Mouse (Mus musculus): Measurements from ENCODE around the gene Prickle1. TPM values are rescaled to one million over a fixed set of nuclear protein-coding genes. Genes with fewer than 3 reads are reported as not detected.

Gene Prickle1
- polyA plus RNA-seq (2016; fragmentation: Nextera tagmentation; extraction: Ambion mirVana): 10.8 and 14.6 TPM in 2 replicates

DNA sequence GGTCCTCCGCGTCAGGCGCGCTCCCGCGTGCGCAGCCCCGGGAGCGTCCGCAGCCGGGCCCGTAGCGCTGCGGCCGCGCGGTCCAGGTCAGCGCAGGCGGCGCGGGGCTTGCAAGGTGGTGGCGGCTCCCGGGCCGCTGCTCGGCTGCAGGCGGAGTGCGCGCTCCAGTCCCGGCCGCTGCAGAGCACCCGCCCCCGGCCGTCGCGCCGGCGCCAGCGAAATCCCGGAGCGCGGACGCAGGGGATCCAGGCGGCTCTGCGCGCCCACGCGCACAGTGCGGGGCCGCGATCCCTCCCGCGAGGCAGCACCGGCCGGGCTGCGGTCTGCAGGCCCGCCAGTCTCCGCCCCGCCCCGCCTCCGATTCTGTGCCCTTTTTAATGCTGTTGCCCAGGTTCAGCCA lies at the start of gene Prickle1:
Gene Prickle1 (minus strand): TSS at position 146 of the 400 bp plus-strand sequence.
- peak; percentile 88 for DNase-seq (ENCODE audit: low spot score)
- Histone ChIP-seq H3K4me3 (peak within 1 kb of the TSS; percentile 80), H3K27me3 (ENCODE audit: low read depth, poor library complexity, severe bottlenecking) (peaks cover 43% of the 10 kb centered on the region), H3K9me3 (replicated peaks) (no peaks in the 10 kb centered on the region), H3K4me1 (peaks cover 43% of the 10 kb centered on the region), H3K36me3 (no peaks in the 10 kb centered on the region), H3K27ac (replicated peaks) (peak within 1 kb of the TSS; percentile 87)
- under 1% methylated on average over 60 of the region's 60 CpGs for WGBS

DNA sequence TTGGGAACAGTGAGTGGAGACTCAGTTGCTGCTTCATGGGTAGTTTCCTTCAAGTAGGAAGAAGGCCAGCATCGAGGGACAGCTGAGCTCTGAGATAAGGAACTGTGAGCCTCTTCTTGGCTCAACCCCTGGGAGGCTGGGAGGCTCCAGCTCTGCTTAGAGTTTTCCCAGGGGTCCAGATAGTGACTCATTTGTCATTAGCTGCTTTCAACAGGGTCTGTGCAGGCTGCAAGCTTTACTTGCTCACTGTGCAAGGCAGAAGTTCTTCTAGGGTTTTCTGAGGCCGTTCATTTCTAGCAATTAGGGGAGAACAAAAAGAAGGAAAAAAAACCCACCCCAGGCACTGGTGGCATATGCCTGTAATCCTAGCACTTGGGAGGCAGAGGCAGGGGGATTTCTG lies 44.5 kb upstream of the Prickle1 start:
- H3K27me3 ChIP-seq (ENCODE audit: low read depth, poor library complexity, severe bottlenecking): no peaks in the 10 kb centered on the region
- H3K4me1 ChIP-seq: no peaks in the 10 kb centered on the region
- WGBS: 91% methylated on average over 2 of the region's 2 CpGs
- H3K27ac ChIP-seq (replicated peaks): no peak overlapping the region
- peaks cover 4% of the 10 kb centered on the region; the same call in 1 of the 2 replicates for H3K9me3 ChIP-seq (replicated peaks)
- H3K36me3 ChIP-seq: no peaks in the 10 kb centered on the region
- no peak overlapping the region for H3K4me3 ChIP-seq
- no peak for DNase-seq (ENCODE audit: low spot score)

DNA sequence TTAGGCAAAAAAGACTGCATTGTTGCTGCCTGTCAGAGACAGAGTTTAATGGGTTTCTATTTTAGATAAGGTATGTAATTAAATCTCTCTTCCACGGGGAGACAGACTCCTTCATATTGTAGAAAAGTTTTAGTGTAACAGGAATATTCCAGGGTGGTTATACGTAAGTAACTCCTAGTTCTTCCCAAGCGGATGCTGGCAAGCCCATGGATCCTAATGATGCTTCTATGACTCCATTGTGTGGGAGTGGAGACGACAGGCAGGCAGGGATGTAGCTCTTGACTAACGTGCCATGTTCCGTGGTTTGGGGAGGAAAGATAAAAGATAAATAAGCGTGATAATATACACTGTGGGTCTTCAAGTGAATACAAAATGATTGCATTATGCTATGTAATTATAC lies 41.3 kb upstream of the Prickle1 start:
- Histone ChIP-seq H3K9me3 (replicated peaks) (peaks cover 4% of the 10 kb centered on the region; the same call in 1 of the 2 replicates), H3K4me3 (no peak overlapping the region), H3K27ac (replicated peaks) (no peak overlapping the region), H3K36me3 (no peaks in the 10 kb centered on the region), H3K27me3 (ENCODE audit: low read depth, poor library complexity, severe bottlenecking) (no peaks in the 10 kb centered on the region), H3K4me1 (no peaks in the 10 kb centered on the region)
- WGBS: 92% methylated on average over 7 of the region's 7 CpGs
- DNase-seq (ENCODE audit: low spot score): no peak

DNA sequence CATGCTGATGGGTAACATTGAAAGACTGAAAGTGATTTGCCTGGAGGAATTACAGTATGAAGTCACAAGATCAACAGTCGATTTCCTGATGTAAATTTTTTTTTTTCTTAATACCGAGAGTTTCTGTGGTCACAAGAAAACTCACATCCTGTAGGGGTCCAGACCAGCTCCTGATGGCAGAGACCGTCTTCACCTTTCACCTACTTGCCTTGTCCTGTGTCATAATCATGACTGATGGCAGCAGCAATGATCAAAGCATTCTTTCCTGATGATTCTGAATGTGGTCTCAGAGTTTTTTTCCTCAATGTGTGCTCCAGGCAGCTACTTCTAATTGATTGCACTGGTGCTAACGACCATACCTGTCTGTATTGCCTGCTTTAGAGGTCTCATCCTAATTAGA lies 39.9 kb upstream of the Prickle1 start:
- 75% methylated on average over 4 of the region's 4 CpGs for WGBS
- H3K4me3 ChIP-seq: no peak overlapping the region
- no peaks in the 10 kb centered on the region for H3K4me1 ChIP-seq
- H3K9me3 ChIP-seq (replicated peaks): peaks cover 4% of the 10 kb centered on the region; the same call in 1 of the 2 replicates
- DNase-seq (ENCODE audit: low spot score): no peak
- H3K27me3 ChIP-seq (ENCODE audit: low read depth, poor library complexity, severe bottlenecking): no peaks in the 10 kb centered on the region
- H3K27ac ChIP-seq (replicated peaks): no peak overlapping the region
- no peaks in the 10 kb centered on the region for H3K36me3 ChIP-seq

DNA sequence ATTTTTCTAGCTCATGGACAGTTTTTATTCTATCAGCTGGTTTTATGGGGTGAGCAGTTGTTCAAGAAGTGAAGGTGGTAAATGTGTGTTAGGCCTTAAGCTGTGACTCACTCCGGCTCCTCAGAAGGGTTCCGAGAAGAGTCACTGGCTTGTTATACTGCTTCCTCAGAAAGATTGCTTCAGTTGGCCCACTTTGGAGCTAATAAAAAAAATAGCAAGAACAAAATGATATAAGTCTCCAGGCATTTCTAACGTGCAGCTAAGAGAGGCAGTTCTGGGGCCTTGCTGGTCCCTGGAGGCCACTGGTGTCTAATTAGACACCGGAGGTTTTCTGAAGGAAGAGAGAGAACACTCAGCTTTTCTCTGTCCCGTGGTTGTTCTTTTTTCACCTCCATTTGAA lies 38.8 kb upstream of the Prickle1 start:
- H3K9me3 ChIP-seq (replicated peaks): peaks cover 4% of the 10 kb centered on the region; the same call in 1 of the 2 replicates
- no peaks in the 10 kb centered on the region for H3K36me3 ChIP-seq
- H3K4me1 ChIP-seq: no peaks in the 10 kb centered on the region
- 93% methylated on average over 5 of the region's 5 CpGs for WGBS
- no peaks in the 10 kb centered on the region for H3K27me3 ChIP-seq (ENCODE audit: low read depth, poor library complexity, severe bottlenecking)
- no peak overlapping the region for H3K4me3 ChIP-seq
- DNase-seq (ENCODE audit: low spot score): no peak
- no peak overlapping the region for H3K27ac ChIP-seq (replicated peaks)

DNA sequence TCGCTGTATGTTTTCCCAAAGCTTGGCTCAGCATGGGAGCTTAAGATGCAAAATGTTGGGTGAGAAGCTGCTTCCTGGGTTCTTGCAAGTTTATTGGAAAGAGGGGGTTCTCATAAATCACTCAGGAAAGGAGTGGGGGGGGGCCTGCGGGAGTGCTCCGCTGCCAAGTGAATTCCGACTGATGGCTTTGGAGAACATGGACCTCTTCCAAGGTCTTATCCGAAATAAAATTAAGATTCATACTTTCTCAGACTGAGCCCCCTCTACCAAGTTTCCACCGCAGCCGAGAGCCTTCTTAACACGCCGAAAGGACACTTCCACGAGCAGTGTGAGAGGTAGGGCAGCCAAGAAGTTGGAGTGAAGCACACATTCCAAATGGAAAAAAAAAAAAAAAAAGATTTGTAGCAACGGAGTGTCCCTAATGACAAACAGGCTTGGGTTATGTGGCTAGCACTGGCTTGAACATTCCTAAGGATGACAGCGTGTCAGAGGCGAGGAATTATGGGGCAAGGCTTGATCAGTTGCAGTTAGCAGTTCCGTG lies 34.4 kb upstream of the Prickle1 start:
- no peak for DNase-seq (ENCODE audit: low spot score)
- WGBS: 91% methylated on average over 14 of the region's 14 CpGs
- no peaks in the 10 kb centered on the region for H3K9me3 ChIP-seq (replicated peaks)

DNA sequence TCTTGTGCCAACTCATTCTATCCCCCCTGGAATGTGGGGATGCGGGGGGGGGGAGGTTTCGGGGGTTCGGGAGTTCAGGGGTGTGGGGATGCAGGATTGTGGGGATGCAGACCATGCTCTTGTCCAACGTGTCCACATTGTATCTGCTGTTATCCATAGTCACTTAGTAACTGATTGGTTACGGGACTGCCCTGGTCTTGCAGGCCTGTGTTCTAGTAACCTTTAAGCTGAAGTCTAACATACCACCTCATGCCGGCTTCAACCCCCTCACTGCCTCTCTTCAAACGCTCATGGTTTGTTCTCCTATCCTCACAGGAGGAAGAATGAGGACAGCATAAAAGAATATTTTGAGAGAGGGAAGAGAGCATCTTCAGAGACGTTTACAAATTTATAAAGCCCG lies 33.5 kb upstream of the Prickle1 start:
- 94% methylated on average over 9 of the region's 9 CpGs for WGBS
- H3K4me1 ChIP-seq: no peaks in the 10 kb centered on the region
- no peaks in the 10 kb centered on the region for H3K9me3 ChIP-seq (replicated peaks)
- H3K27me3 ChIP-seq (ENCODE audit: low read depth, poor library complexity, severe bottlenecking): no peaks in the 10 kb centered on the region
- H3K4me3 ChIP-seq: no peak overlapping the region
- no peak for DNase-seq (ENCODE audit: low spot score)
- H3K36me3 ChIP-seq: no peaks in the 10 kb centered on the region
- no peak overlapping the region for H3K27ac ChIP-seq (replicated peaks)

More for the DNA sequence above, 34.4 kb upstream of the Prickle1 start:
- H3K4me3 ChIP-seq: no peak overlapping the region
- no peaks in the 10 kb centered on the region for H3K36me3 ChIP-seq
- H3K4me1 ChIP-seq: no peaks in the 10 kb centered on the region
- no peak overlapping the region for H3K27ac ChIP-seq (replicated peaks)
- no peaks in the 10 kb centered on the region for H3K27me3 ChIP-seq (ENCODE audit: low read depth, poor library complexity, severe bottlenecking)

DNA sequence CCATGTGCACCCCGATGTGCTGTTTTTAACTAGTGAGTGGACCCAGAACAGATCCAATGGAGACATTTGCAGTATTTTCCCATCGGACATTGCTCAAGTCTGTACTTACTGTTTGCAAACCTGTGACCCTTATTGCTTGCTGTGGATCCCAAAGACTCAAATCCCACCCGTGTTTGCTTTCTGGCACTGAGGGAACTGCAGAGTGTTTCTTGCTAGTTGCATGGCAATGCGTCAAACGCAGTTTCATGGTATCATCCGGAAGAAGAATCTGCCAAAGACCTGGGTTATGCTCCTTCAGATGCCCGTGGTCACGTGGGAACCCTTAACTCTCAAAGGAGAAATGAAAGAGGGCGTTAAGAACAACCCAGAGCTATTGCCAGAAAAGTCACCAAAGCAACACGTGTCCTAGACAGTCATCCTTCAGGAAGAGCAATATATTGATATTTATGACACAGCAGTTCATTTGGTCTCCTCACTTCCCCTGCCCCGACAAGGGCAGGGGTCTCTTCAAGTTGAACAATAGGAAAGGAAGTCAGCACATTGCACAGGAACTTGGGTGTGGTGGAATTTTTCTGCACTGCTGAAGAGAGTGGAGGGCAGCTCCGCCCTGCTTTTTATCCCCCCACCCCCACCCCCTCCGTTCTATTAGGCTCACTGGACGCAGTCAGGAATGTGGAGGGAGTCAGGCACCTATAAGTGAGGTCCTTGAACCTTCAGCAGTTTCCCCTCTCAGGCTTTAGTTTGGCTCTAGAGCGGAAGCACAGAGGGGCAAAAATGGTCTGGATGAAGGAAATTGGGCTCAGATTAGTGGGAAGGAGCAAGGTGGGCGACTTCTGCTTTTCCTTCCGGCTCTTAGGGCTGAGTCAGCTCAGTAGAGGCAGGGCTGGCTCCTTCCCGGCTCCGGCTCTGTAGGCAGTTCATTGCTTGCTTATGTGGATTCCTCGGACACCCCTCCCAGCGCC lies 32.4 kb upstream of the Prickle1 start:
- Histone ChIP-seq H3K27ac (replicated peaks) (no peak overlapping the region), H3K4me1 (no peaks in the 10 kb centered on the region), H3K27me3 (ENCODE audit: low read depth, poor library complexity, severe bottlenecking) (no peaks in the 10 kb centered on the region), H3K36me3 (no peaks in the 10 kb centered on the region), H3K4me3 (no peak overlapping the region), H3K9me3 (replicated peaks) (no peaks in the 10 kb centered on the region)
- WGBS: 83% methylated on average over 21 of the region's 21 CpGs
- no peak for DNase-seq (ENCODE audit: low spot score)

DNA sequence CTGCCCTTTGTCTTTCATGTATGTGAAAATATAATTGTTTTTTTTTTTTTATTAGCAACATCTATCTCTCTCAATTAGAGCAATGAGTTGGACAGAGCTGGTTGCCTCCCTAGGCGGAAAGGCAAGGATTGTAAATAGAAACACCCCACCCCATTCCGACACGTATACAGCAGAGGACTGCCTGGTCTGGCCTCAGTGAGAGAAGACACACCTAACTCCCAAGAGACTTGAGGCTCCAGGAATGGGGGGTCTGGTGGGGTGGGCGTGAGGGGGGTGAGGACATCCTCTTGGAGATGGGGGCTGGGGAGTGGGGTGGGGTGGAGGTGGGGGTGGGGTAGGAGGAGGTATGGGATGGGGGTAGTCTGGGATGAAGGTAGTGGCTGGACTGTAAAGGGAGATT lies 23.9 kb upstream of the Prickle1 start:
- H3K27ac ChIP-seq (replicated peaks): no peak overlapping the region
- no peak for DNase-seq (ENCODE audit: low spot score)
- no peaks in the 10 kb centered on the region; the same call in 1 of the 2 replicates for H3K9me3 ChIP-seq (replicated peaks)
- H3K27me3 ChIP-seq (ENCODE audit: low read depth, poor library complexity, severe bottlenecking): no peaks in the 10 kb centered on the region
- H3K4me3 ChIP-seq: no peak overlapping the region
- H3K36me3 ChIP-seq: no peaks in the 10 kb centered on the region
- WGBS: 84% methylated on average over 4 of the region's 4 CpGs
- H3K4me1 ChIP-seq: no peaks in the 10 kb centered on the region

DNA sequence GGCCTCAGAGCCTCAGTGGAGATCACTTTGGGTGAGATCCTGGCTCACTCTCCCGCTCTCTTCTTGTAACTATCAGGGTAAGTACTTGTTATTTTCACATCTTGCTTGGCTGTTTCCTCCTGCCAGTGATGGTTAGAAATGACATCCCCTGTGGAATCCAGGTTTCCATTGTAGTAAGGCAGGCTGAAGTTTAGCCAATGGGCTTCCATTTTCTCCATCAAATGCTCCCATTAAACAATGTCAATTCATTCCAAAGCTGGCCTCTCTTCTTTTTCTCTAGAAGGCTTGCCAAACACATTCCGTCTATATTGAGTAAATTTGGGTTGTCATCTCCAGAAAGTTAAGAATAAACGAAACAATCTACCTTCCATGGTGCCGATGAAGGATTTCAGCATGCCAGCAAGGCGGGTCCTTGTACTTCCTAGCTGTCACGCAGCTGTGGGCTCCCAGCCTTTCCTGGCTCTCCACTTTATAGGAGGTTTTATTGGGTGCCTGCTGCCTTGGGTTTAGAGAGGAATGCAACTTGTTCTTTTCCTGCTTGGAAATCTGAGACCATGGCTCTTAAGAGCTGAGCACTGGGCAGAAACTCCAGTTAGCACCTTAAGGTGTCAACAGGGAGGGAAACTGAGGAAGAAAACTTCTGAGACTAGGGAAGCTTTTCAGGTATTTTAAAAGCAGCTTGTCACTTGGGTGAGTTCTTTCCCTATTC lies 22.9 kb upstream of the Prickle1 start:
- H3K27me3 ChIP-seq (ENCODE audit: low read depth, poor library complexity, severe bottlenecking): no peaks in the 10 kb centered on the region
- no peaks in the 10 kb centered on the region for H3K4me1 ChIP-seq
- 90% methylated on average over 6 of the region's 6 CpGs for WGBS
- no peak for DNase-seq (ENCODE audit: low spot score)
- H3K9me3 ChIP-seq (replicated peaks): no peaks in the 10 kb centered on the region; the same call in 1 of the 2 replicates
- H3K27ac ChIP-seq (replicated peaks): no peak overlapping the region
- no peak overlapping the region for H3K4me3 ChIP-seq
- no peaks in the 10 kb centered on the region for H3K36me3 ChIP-seq

DNA sequence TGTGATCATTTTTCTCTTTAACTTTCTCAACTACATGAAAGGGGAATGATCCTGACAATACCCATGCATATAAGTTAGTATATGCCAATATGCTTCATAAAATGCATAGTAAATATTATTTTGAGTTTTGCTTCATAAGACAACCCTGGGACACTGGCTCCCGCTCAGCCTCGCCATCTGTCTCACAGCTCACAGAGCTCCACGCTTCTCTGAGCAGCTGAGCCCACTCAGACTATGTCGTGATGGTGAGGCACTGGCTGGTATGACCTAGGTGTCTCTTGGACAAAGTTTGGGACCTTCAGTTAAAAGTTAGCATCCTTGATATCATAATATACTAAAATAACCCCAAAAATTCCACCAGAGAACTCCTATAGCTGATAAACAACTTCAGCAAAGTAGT lies 20.6 kb upstream of the Prickle1 start:
- no peak for DNase-seq (ENCODE audit: low spot score)
- WGBS: 96% methylated on average over 4 of the region's 4 CpGs
- no peaks in the 10 kb centered on the region; the same call in 1 of the 2 replicates for H3K9me3 ChIP-seq (replicated peaks)
- H3K27me3 ChIP-seq (ENCODE audit: low read depth, poor library complexity, severe bottlenecking): no peaks in the 10 kb centered on the region
- no peaks in the 10 kb centered on the region for H3K4me1 ChIP-seq
- H3K36me3 ChIP-seq: no peaks in the 10 kb centered on the region
- no peak overlapping the region for H3K4me3 ChIP-seq
- H3K27ac ChIP-seq (replicated peaks): no peak overlapping the region

DNA sequence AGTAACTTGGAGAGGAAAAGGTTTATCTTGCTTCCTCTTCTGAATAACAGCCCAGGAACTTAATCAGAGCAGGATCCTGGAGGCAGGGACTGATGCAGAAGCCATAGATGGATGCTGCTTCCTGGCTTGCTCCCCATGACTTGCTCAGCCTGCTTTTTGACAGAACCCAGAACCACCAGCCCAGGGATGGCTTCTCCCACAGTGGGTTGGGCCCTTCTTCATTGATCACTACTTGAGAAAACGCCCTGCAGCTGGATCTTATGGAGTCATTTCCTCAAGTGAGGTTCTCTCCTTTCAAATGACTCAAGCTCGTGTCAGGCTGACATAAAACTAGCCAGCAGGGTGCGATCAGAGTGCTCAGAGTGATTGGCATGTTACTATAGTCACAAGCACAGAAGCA lies 19.3 kb upstream of the Prickle1 start:
- Histone ChIP-seq H3K36me3 (no peaks in the 10 kb centered on the region), H3K27ac (replicated peaks) (no peak overlapping the region), H3K27me3 (ENCODE audit: low read depth, poor library complexity, severe bottlenecking) (no peaks in the 10 kb centered on the region), H3K9me3 (replicated peaks) (no peaks in the 10 kb centered on the region; the same call in 1 of the 2 replicates), H3K4me3 (no peak overlapping the region), H3K4me1 (no peaks in the 10 kb centered on the region)
- no peak for DNase-seq (ENCODE audit: low spot score)
- whole genome bisulfite sequencing: 78% methylated on average over 3 of the region's 3 CpGs
